Mouse (Mus musculus) limb, embryonic 12.5 days (tissue): ENCODE data around the gene Mrpl43. TPM values are rescaled to one million over a fixed set of nuclear protein-coding genes. Genes with fewer than 3 reads are reported as not detected.

Source experiments
- ATAC-seq: fragments of 200-750 bp; cut with Nextera tagmentation; 2 replicates; pipeline ENCODE4 v1.8.0; 2017; ENCODE audit warnings: low read depth, moderate TSS enrichment; ENCODE audit not compliant: insufficient number of reproducible peaks, insufficient read depth, low FRiP score, low TSS enrichment
- H3K27ac ChIP-seq: fragments of 300-500 bp; sonication (generic); 2 replicates; pipeline ENCODE4 v1.5.1; 2016; ENCODE audit warnings: mild to moderate bottlenecking, moderate library complexity
- H3K27me3 ChIP-seq: fragments of 300-500 bp; sonication (generic); 2 replicates; pipeline ENCODE4 v1.6.1; 2016; ENCODE audit warnings: mild to moderate bottlenecking, moderate library complexity
- H3K36me3 ChIP-seq: fragments of 300-500 bp; sonication (generic); 2 replicates; pipeline ENCODE4 v1.6.1; 2016; ENCODE audit warnings: mild to moderate bottlenecking, moderate library complexity
- H3K4me1 ChIP-seq: fragments of 300-500 bp; sonication (generic); replicated peaks from 2 replicates; pipeline ENCODE4 v1.6.1; 2016
- H3K4me2 ChIP-seq: fragments of 300-500 bp; sonication (generic); 2 replicates; pipeline ENCODE4 v1.6.1; 2016; ENCODE audit warnings: mild to moderate bottlenecking, moderate library complexity
- H3K4me3 ChIP-seq: fragments of 300-500 bp; sonication (generic); replicated peaks from 2 replicates; pipeline ENCODE4 v1.5.1; 2016; ENCODE audit warnings: mild to moderate bottlenecking
- H3K9ac ChIP-seq: fragments of 300-500 bp; sonication (generic); replicated peaks from 2 replicates; pipeline ENCODE4 v1.6.1; 2016; ENCODE audit warnings: mild to moderate bottlenecking, moderate library complexity
- H3K9me3 ChIP-seq: fragments of 300-500 bp; sonication (generic); 2 replicates; pipeline ENCODE4 v1.6.1; 2016; ENCODE audit warnings: mild to moderate bottlenecking, moderate library complexity
- WGBS: fragments of 180-500 bp; shearing (Covaris S2); methylation state at CpG from one replicate; pipeline ENCODE4 v1.1.7; 2016; 5-methylcytosine and 5-hydroxymethylcytosine counted together
- polyA plus RNA-seq: library from polyadenylated mRNA; unstranded; fragments of >200 nt; fragmentation: Nextera tagmentation; extraction: Ambion mirVana; gene quantifications from 2 replicates; pipeline ENCODE4 v1.2.1, GENCODE M21; 2016

Gene Mrpl43
- polyA plus RNA-seq, 1 experiment from 2014 or later, result 77.5 TPM

GRCm38 (mm10) chr19:45027848-45028247 lies 21.6 kb upstream of the Mrpl43 start:
- no peak for ATAC-seq
- WGBS, result 90% methylated on average over 6 of the region's 6 CpGs
- H3K9ac ChIP-seq, result no peak overlapping the region
- no peak overlapping the region for H3K4me2 ChIP-seq
- no peaks in the 10 kb centered on the region for H3K9me3 ChIP-seq
- peaks cover 30% of the 10 kb centered on the region for H3K4me1 ChIP-seq
- H3K4me3 ChIP-seq, result no peak overlapping the region
- peaks cover 61% of the 10 kb centered on the region for H3K36me3 ChIP-seq
- no peaks in the 10 kb centered on the region for H3K27me3 ChIP-seq
- H3K27ac ChIP-seq, result no peak overlapping the region

- no peak for ATAC-seq
- Histone ChIP-seq H3K9ac (no peak overlapping the region), H3K27ac (no peak overlapping the region), H3K4me3 (no peak overlapping the region), H3K36me3 (peaks cover 69% of the 10 kb centered on the region), H3K27me3 (no peaks in the 10 kb centered on the region), H3K4me2 (no peak overlapping the region), H3K9me3 (no peaks in the 10 kb centered on the region), H3K4me1 (peaks cover 23% of the 10 kb centered on the region)
- 79% methylated on average over 6 of the region's 6 CpGs for WGBS
Observed at GRCm38 (mm10) chr19:45026958-45027670, 20.9 kb upstream of the Mrpl43 start.

GRCm38 (mm10) chr19:45025937-45026568 lies 19.8 kb upstream of the Mrpl43 start:
- ATAC-seq, result no peak
- Histone ChIP-seq H3K9ac (no peak overlapping the region; the same call in 1 of the 2 replicates), H3K4me3 (no peak overlapping the region), H3K27me3 (no peaks in the 10 kb centered on the region), H3K36me3 (peaks cover 79% of the 10 kb centered on the region), H3K27ac (0 out of 2 replicates have a peak overlapping the region, but pooled peaks have one; percentile 20), H3K4me1 (peaks cover 26% of the 10 kb centered on the region), H3K9me3 (no peaks in the 10 kb centered on the region), H3K4me2 (no peak overlapping the region)
- 72% methylated on average over 37 of the region's 37 CpGs for WGBS

- H3K4me1 ChIP-seq, result peaks cover 35% of the 10 kb centered on the region
- no peak overlapping the region for H3K4me2 ChIP-seq
- WGBS, result 91% methylated on average over 20 of the region's 20 CpGs
- ATAC-seq, result no peak
- no peaks in the 10 kb centered on the region for H3K27me3 ChIP-seq
- H3K9ac ChIP-seq, result no peak overlapping the region
- no peak overlapping the region for H3K4me3 ChIP-seq
- peaks cover 86% of the 10 kb centered on the region for H3K36me3 ChIP-seq
- H3K9me3 ChIP-seq, result no peaks in the 10 kb centered on the region
- H3K27ac ChIP-seq, result no peak overlapping the region
Observed at GRCm38 (mm10) chr19:45024775-45025174, 18.5 kb upstream of the Mrpl43 start.

- H3K27me3 ChIP-seq, result no peaks in the 10 kb centered on the region
- no peak for ATAC-seq
- H3K9ac ChIP-seq, result no peak overlapping the region
- H3K9me3 ChIP-seq, result no peaks in the 10 kb centered on the region
- 85% methylated on average over 11 of the region's 11 CpGs for WGBS
- H3K4me3 ChIP-seq, result no peak overlapping the region
- H3K4me2 ChIP-seq, result no peak overlapping the region
- peaks cover 86% of the 10 kb centered on the region for H3K36me3 ChIP-seq
- H3K4me1 ChIP-seq, result peaks cover 43% of the 10 kb centered on the region
- H3K27ac ChIP-seq, result no peak overlapping the region
Observed at GRCm38 (mm10) chr19:45023993-45024392, 17.8 kb upstream of the Mrpl43 start.

GRCm38 (mm10) chr19:45021362-45021761 lies 15.1 kb upstream of the Mrpl43 start:
- H3K36me3 ChIP-seq, result peaks cover 59% of the 10 kb centered on the region
- no peak overlapping the region for H3K4me3 ChIP-seq
- H3K27ac ChIP-seq, result no peak overlapping the region
- H3K9ac ChIP-seq, result no peak overlapping the region; the same call in 1 of the 2 replicates
- 95% methylated on average over 15 of the region's 15 CpGs for WGBS
- no peaks in the 10 kb centered on the region for H3K27me3 ChIP-seq
- H3K4me1 ChIP-seq, result peaks cover 48% of the 10 kb centered on the region
- no peaks in the 10 kb centered on the region for H3K9me3 ChIP-seq
- H3K4me2 ChIP-seq, result peak overlapping the region; percentile 29
- ATAC-seq, result no peak

GRCm38 (mm10) chr19:45020348-45020747 lies 14.1 kb upstream of the Mrpl43 start:
- Histone ChIP-seq H3K27me3 (no peaks in the 10 kb centered on the region), H3K36me3 (peaks cover 49% of the 10 kb centered on the region), H3K4me3 (peak overlapping the region; percentile 7; the same call in 1 of the 2 replicates), H3K27ac (no peak overlapping the region), H3K9me3 (no peaks in the 10 kb centered on the region), H3K4me1 (peaks cover 51% of the 10 kb centered on the region), H3K4me2 (peak overlapping the region; percentile 29), H3K9ac (no peak overlapping the region; the same call in 1 of the 2 replicates)
- no peak for ATAC-seq
- WGBS, result 60% methylated on average over 6 of the region's 6 CpGs

- H3K27ac ChIP-seq, result peak overlapping the region; percentile 98
- H3K9ac ChIP-seq, result peak overlapping the region; percentile 93
- peaks cover 30% of the 10 kb centered on the region for H3K36me3 ChIP-seq
- no peaks in the 10 kb centered on the region for H3K27me3 ChIP-seq
- peak; percentile 2; the same call in 1 of the 2 replicates for ATAC-seq
- H3K9me3 ChIP-seq, result no peaks in the 10 kb centered on the region
- under 1% methylated on average over 13 of the region's 13 CpGs for WGBS
- peak overlapping the region; percentile 83 for H3K4me2 ChIP-seq
- peak overlapping the region; percentile 75 for H3K4me3 ChIP-seq
- H3K4me1 ChIP-seq, result peaks cover 64% of the 10 kb centered on the region
Observed at GRCm38 (mm10) chr19:45018351-45018831, 12.1 kb upstream of the Mrpl43 start.

- Histone ChIP-seq H3K27me3 (no peaks in the 10 kb centered on the region), H3K4me1 (peaks cover 69% of the 10 kb centered on the region), H3K9ac (peak overlapping the region; percentile 93), H3K9me3 (no peaks in the 10 kb centered on the region), H3K36me3 (peaks cover 25% of the 10 kb centered on the region), H3K4me2 (peak overlapping the region; percentile 83), H3K4me3 (peak overlapping the region; percentile 75), H3K27ac (peak overlapping the region; percentile 98)
- peak; percentile 49 for ATAC-seq
- WGBS, result under 1% methylated on average over 45 of the region's 48 CpGs
Observed at GRCm38 (mm10) chr19:45017909-45018308, 11.7 kb upstream of the Mrpl43 start.

- Histone ChIP-seq H3K27ac (peak overlapping the region; percentile 98), H3K9ac (peak overlapping the region; percentile 93), H3K4me3 (peak overlapping the region; percentile 75), H3K4me1 (peaks cover 75% of the 10 kb centered on the region), H3K27me3 (no peaks in the 10 kb centered on the region), H3K9me3 (no peaks in the 10 kb centered on the region), H3K36me3 (peaks cover 19% of the 10 kb centered on the region), H3K4me2 (peak overlapping the region; percentile 83)
- WGBS, result under 1% methylated on average over 15 of the region's 27 CpGs
- no peak for ATAC-seq
Observed at GRCm38 (mm10) chr19:45017216-45017771, 11.1 kb upstream of the Mrpl43 start.
